Mouse (Mus musculus) duodenum, adult 2 months (tissue): ENCODE data around the gene Zfp423. TPM values are rescaled to one million over a fixed set of nuclear protein-coding genes. Genes with fewer than 3 reads are reported as not detected.

Experiments
- polyA plus RNA-seq: library from polyadenylated mRNA; depleted of rRNA; stranded (reverse); fragments of >200 nt; gene quantifications from 2 replicates; pipeline ENCODE4 v1.2.3, GENCODE M21; 2012; ENCODE audit warnings: low replicate concordance; rRNA removed

Zfp423 gene
- polyA plus RNA-seq, result 1.8 TPM in 2 replicates

GRCm38 (mm10) chr8:87959320-87959920 is at the start of gene Zfp423:
Gene Zfp423, minus strand, starts transcription at chr8:87959595.

Other genes with a start within 250 kb of the Zfp423 start
- gene Cnep1r1, start 159.2 kb upstream of the Zfp423 start, polyA plus RNA-seq, result 5.1 and 6.2 TPM in 2 replicates
- 3.8 and 4.0 TPM in 2 replicates for gene Heatr3, start 178.3 kb upstream of the Zfp423 start, polyA plus RNA-seq
- 10.0 and 12.6 TPM in 2 replicates for gene Tent4b, start 239.6 kb upstream of the Zfp423 start, polyA plus RNA-seq